Mouse (Mus musculus) hindbrain, postnatal 0 days (tissue): Measurements from ENCODE around the gene Nags. TPM values are rescaled to one million over a fixed set of nuclear protein-coding genes. Genes with fewer than 3 reads are reported as not detected.
A peak's percentile ranks its signal among the peaks of the same experiment; 100 is the strongest.

ENCODE experiments used
- ATAC-seq: fragments of 200-750 bp; cut with Nextera tagmentation; 2 replicates; pipeline ENCODE4 v1.8.0; 2017; ENCODE audit warnings: mild to moderate bottlenecking, moderate TSS enrichment, moderate library complexity
- DNase-seq: peaks from one replicate; pipeline ENCODE4 v3.0.0-alpha.2; 2015; ENCODE audit warnings: low spot score
- H3K27ac ChIP-seq: fragments of 300-500 bp; sonication (generic); 2 replicates; pipeline ENCODE4 v1.5.1; 2014; ENCODE audit warnings: mild to moderate bottlenecking
- H3K27me3 ChIP-seq: fragments of 300-500 bp; sonication (generic); 2 replicates; pipeline ENCODE4 v1.6.1; 2014; ENCODE audit warnings: low read length, mixed read lengths; ENCODE audit not compliant: insufficient read depth
- H3K36me3 ChIP-seq: fragments of 300-500 bp; sonication (generic); 2 replicates; pipeline ENCODE4 v1.6.1; 2014; ENCODE audit warnings: low read length, mixed read lengths; ENCODE audit not compliant: insufficient read depth
- H3K4me1 ChIP-seq: fragments of 300-500 bp; sonication (generic); 2 replicates; pipeline ENCODE4 v1.6.1; 2014; ENCODE audit warnings: antibody characterized with exemption, low read length, mixed read lengths; ENCODE audit not compliant: insufficient read depth
- H3K4me2 ChIP-seq: fragments of 300-500 bp; sonication (generic); 2 replicates; pipeline ENCODE4 v1.6.1; 2014; ENCODE audit warnings: low read depth, mild to moderate bottlenecking, low read length, moderate library complexity, mixed read lengths
- H3K4me3 ChIP-seq: fragments of 300-500 bp; sonication (generic); 2 replicates; pipeline ENCODE4 v1.5.1; 2014; ENCODE audit warnings: low read length
- H3K9ac ChIP-seq: fragments of 300-500 bp; sonication (generic); replicated peaks from 2 replicates; pipeline ENCODE4 v1.6.1; 2014; ENCODE audit warnings: mild to moderate bottlenecking, low read length, moderate library complexity, mixed read lengths
- H3K9me3 ChIP-seq: fragments of 300-500 bp; sonication (generic); 2 replicates; pipeline ENCODE4 v1.6.1; 2016; ENCODE audit warnings: low read length, mixed read lengths
- CTCF ChIP-seq: IDR thresholded peaks from 2 replicates; pipeline ENCODE4 v1.5.1; 2016; ENCODE audit warnings: antibody characterized with exemption, control low read depth, low read depth
- WGBS: fragments of 180-500 bp; shearing (Covaris S2); extraction: QIAGEN DNeasy Blood & Tissue Kit; methylation state at CpG from one replicate; pipeline ENCODE4 v1.1.7; 2014; 5-methylcytosine and 5-hydroxymethylcytosine counted together
- polyA plus RNA-seq: library from polyadenylated mRNA; unstranded; fragments of >200 nt; fragmentation: Nextera tagmentation; extraction: Ambion mirVana; gene quantifications from 2 replicates; pipeline ENCODE4 v1.2.1, GENCODE M21; 2015
- total RNA-seq: library from RNA; depleted of rRNA; stranded (reverse); fragments of >200 nt; gene quantifications from 2 replicates; pipeline ENCODE4 v1.2.3, GENCODE M21; 2014

Nags gene
- total and polyA plus RNA-seq, 2 experiments from 2014 or later: 0.09 TPM; not detected in 1

DNA sequence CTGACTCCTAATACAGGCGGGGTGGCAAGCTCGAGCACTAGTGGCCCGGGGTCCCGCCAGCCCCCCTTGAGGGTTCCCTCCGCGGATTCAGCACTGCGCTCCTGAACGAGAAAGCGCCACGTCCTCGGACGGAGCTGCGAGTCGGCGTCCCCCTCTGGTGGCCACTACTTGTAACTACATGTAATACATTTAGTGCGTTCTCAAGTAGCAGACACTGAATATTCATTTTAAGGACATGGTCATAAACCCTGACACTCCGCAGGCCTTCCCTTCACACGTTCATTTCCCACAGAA, 6.9 kb upstream of the Nags start:
- Histone ChIP-seq H3K9ac (0 out of 2 replicates have a peak overlapping the region, but pooled peaks have one; percentile 9), H3K36me3 (no peaks in the 10 kb centered on the region), H3K9me3 (no peaks in the 10 kb centered on the region), H3K4me2 (peak overlapping the region; percentile 59), H3K4me3 (peak overlapping the region; percentile 16), H3K27ac (no peak overlapping the region), H3K4me1 (no peaks in the 10 kb centered on the region), H3K27me3 (peaks cover under 1% of the 10 kb centered on the region; the same call in 1 of the 2 replicates)
- WGBS: under 1% methylated on average over 18 of the region's 18 CpGs
- DNase-seq (peak; percentile 88), ATAC-seq (peak; percentile 61; the same call in 1 of the 2 replicates)
- peak; percentile 97 for TF ChIP-seq CTCF

DNA sequence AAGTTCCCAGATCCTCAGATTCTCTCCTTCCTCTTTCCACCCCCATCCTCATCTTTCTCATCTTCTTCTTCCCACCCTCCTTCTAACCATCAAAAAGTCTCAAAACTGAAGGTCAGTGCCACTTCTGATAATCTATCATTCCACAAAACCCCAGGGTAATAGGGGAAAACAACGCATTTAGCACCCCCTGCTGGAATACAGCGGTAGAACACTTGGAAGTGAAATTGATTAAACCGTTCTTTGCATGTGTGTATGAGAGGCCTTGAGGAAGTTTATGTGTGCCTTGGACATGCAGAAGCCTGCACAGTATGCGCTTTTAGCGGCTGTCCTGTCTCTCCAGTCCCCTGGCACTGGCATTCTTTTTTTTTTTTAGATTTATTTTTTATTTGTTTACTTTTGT, 4.8 kb upstream of the Nags start:
- Histone ChIP-seq H3K4me1 (no peaks in the 10 kb centered on the region), H3K4me3 (no peak overlapping the region), H3K27ac (no peak overlapping the region), H3K9ac (no peak overlapping the region), H3K27me3 (peaks cover 13% of the 10 kb centered on the region), H3K4me2 (no peak overlapping the region), H3K36me3 (no peaks in the 10 kb centered on the region), H3K9me3 (no peaks in the 10 kb centered on the region)
- peak; percentile 87 for TF ChIP-seq CTCF
- 6% methylated on average over 5 of the region's 5 CpGs for WGBS
- ATAC-seq (no peak), DNase-seq (peak; percentile 72)

DNA sequence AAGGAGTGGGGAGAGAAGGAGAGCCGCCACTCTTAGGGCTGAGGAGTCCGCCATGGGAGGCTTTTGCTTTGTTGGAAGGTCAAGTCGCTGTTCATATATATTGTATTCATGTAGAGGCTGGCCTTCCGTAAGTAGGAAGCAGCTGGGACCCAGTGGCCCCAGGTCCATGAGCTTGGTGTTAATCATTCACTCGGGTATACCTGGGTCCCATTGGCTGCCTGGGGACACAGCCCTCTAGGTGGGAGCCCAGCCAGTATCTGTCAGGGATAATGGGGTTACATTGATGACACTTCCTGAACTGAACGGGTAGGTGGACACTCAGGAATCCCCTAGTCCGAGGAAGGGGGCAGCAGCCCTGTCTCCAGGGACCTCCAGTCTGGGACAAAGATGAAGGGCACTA, 3.0 kb upstream of the Nags start:
- Histone ChIP-seq H3K9me3 (no peaks in the 10 kb centered on the region), H3K4me1 (no peaks in the 10 kb centered on the region), H3K9ac (no peak overlapping the region), H3K4me2 (no peak overlapping the region), H3K27me3 (peaks cover 30% of the 10 kb centered on the region), H3K27ac (no peak overlapping the region), H3K4me3 (no peak overlapping the region), H3K36me3 (no peaks in the 10 kb centered on the region)
- DNase-seq: no peak
- TF ChIP-seq CTCF: no peak
- no peak for ATAC-seq
- WGBS: 63% methylated on average over 7 of the region's 7 CpGs

DNA sequence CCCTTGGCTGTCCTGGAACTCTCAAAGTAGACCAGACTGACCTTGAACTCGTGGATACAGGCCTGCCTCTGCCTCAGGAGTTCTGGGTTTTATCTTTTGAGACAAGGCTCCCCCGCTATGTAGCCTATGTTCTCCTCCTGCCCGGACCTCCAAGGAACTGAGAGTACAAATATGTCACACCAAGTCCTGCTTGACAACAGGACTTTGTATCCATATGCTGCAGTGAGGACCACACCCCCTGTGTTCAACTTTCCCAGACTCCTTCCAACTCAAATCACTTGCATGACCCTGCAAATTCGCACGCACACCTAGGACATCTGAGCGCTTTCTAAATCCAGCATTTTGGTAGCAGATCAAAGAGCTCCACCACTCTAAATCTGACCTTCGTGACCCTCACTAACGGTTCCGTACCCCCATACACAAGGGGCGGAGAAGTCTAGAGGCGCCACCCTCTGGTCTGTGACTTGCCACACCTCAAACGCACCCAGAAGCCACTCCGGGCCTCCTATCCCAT, 299 bp upstream of the Nags start:
- peak overlapping the region; percentile 32; the same call in 1 of the 2 replicates for H3K4me2 ChIP-seq
- H3K4me1 ChIP-seq: no peaks in the 10 kb centered on the region
- H3K27me3 ChIP-seq: peaks cover 51% of the 10 kb centered on the region
- no peaks in the 10 kb centered on the region for H3K9me3 ChIP-seq
- H3K4me3 ChIP-seq: peak overlapping the region; percentile 23; the same call in 1 of the 2 replicates
- no peak overlapping the region for H3K27ac ChIP-seq
- DNase-seq: no peak
- H3K36me3 ChIP-seq: no peaks in the 10 kb centered on the region
- 26% methylated on average over 13 of the region's 13 CpGs for WGBS
- H3K9ac ChIP-seq: no peak overlapping the region
- ATAC-seq: no peak
- TF ChIP-seq CTCF: no peak

DNA sequence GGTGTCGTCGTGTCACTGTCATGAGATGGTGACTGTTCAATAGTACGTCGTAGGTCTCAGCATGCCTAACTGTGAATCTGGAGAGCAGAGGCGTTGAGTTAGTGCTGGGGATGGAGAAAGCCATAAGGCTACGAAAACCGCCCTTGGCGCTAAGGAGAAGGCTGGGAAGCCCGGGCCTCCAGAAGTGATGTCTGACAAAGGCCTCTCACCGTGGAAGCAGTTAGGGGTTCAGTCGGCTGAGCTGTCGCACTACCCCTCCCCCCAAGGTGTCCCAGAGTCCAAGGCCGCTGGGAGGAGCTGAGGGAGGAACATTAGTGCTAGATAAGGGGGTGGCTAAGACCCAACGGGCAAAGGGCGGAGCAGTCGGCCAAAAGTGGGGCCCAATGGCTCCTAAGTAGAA, 692 bp downstream of the Nags start:
- DNase-seq: no peak
- Histone ChIP-seq H3K4me3 (no peak overlapping the region), H3K9ac (no peak overlapping the region), H3K4me2 (no peak overlapping the region), H3K4me1 (no peaks in the 10 kb centered on the region), H3K36me3 (no peaks in the 10 kb centered on the region), H3K9me3 (no peaks in the 10 kb centered on the region), H3K27me3 (peaks cover 51% of the 10 kb centered on the region), H3K27ac (no peak overlapping the region)
- 7% methylated on average over 16 of the region's 16 CpGs for WGBS
- ATAC-seq: no peak
- no peak for TF ChIP-seq CTCF

DNA sequence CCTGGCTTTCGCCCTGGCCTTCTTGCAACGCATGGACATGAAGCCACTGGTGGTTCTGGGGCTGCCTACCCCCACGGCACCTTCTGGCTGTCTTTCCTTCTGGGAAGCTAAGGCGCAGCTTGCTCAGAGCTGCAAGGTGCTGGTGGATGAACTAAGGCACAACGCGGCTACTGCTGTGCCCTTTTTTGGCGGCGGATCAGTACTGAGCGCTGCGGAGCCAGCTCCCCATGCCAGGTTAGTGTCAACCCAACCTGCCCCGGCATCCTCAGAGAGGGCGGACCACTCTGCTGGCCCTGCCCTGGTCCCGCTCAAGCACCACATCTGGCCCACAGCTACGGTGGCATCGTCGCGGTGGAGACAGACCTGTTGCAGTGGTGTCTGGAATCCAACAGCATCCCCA, 1.2 kb downstream of the Nags start:
- no peak for TF ChIP-seq CTCF
- H3K9ac ChIP-seq: no peak overlapping the region
- H3K36me3 ChIP-seq: no peaks in the 10 kb centered on the region
- H3K4me3 ChIP-seq: no peak overlapping the region
- peaks cover 51% of the 10 kb centered on the region for H3K27me3 ChIP-seq
- no peaks in the 10 kb centered on the region for H3K4me1 ChIP-seq
- no peaks in the 10 kb centered on the region for H3K9me3 ChIP-seq
- H3K4me2 ChIP-seq: no peak overlapping the region
- 12% methylated on average over 17 of the region's 17 CpGs for WGBS
- no peak overlapping the region for H3K27ac ChIP-seq
- ATAC-seq: no peak
- no peak for DNase-seq

DNA sequence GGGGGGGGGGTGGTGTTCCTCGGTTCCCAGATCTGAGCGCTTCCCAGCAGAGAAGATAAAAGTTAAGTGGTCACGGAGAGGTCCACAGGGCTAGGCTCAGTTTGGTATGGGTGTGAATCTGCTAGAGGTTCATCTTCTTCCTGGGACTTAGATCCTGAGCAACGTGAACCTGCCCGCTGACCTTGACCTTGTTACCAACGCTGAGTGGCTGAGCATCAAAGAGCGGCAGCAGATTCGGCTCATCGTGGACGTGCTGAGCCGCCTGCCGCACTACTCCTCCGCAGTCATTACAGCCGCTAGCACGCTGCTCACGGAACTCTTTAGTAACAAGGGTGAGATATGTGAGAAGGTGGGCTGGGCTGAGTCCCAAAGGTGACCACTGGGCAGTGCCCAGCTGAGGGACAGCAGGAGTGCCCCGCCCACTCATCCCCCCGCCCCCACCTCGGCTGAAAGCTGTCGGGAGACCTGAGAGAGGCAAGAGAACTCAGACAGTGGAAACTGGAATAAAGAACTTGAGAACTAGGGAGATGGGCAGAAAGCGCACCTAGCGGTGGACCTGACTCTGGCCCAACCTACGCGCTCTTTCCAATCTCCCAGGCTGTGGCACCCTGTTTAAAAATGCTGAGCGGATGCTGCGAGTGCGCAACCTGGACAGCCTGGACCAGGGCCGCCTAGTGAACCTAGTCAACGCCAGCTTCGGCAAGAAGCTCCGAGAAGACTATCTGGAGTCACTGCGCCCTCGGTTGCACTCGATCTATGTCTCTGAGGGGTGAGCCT, 2.1 kb downstream of the Nags start:
- Histone ChIP-seq H3K4me1 (no peaks in the 10 kb centered on the region), H3K4me3 (no peak overlapping the region), H3K27ac (no peak overlapping the region), H3K9me3 (no peaks in the 10 kb centered on the region), H3K4me2 (no peak overlapping the region), H3K27me3 (peaks cover 51% of the 10 kb centered on the region), H3K9ac (no peak overlapping the region), H3K36me3 (no peaks in the 10 kb centered on the region)
- peak; percentile 31 for TF ChIP-seq CTCF
- ATAC-seq (no peak), DNase-seq (no peak)
- WGBS: 17% methylated on average over 34 of the region's 34 CpGs
